Mouse (Mus musculus) gastrocnemius, postnatal 36 days (tissue): ENCODE measurements around the gene D930007J09Rik. TPM values are rescaled to one million over a fixed set of nuclear protein-coding genes. Genes with fewer than 3 reads are reported as not detected.
A peak's percentile ranks its signal among the peaks of the same experiment; 100 is the strongest.

ENCODE experiments used
- DNase-seq, 2 experiments: peaks; one replicate each; pipeline ENCODE4 v3.0.0; 2022
- intact Hi-C: fragments of 180-260 bp; cut with DNase I; formaldehyde crosslinking; loops from one replicate; pipeline ENCODE4 v1.15.1; 2025
- total RNA-seq, 2 experiments: library from RNA; stranded (reverse); gene quantifications; 2 replicates each; pipeline ENCODE4 v1.2.3; 2021

Gene D930007J09Rik
- total RNA-seq, 2 experiments from 2014 or later: not detected

DNA sequence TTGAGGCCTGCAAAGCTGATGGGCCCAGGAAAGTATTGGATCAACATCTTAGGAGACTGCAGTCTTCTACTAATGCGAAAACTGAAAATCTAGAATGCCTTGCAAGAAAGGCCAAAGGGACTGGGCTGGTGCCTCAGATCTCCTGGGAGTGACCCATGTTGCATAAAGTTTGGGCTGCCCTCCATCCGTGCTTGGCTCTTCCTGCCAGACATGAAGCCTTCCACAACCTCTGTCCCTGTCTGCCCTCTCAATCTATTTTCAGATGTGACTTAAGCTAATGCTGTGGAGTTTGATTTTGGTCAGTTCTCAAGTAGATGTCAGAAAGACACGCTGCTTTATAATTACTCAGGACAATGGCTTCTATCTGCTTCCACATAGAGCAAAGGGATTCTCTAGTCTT, 39.5 kb downstream of the D930007J09Rik start:
- intact Hi-C loops: no loop called here
- peak; percentile 43 to 53 for DNase-seq

DNA sequence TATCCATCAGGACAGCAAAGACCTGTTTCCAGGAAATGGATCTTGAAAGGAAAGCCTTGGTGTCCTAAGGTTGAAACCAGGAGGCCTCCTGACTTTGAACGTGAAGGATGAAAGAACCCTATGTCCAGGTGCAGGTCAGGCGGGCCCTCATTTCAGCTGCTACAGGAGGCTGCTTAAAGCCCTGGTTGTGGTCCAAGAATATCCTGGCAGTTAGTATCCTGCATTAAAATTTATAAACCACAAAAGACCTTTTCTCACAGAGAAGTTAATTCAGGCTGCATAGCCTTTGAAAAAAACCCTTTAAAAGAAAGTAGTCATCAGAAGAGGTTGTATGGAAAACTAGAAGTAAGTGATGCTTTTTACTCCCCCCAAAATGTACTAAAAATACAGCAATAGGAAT, 41.9 kb downstream of the D930007J09Rik start:
- no peak for DNase-seq
- intact Hi-C loops: no loop called here

DNA sequence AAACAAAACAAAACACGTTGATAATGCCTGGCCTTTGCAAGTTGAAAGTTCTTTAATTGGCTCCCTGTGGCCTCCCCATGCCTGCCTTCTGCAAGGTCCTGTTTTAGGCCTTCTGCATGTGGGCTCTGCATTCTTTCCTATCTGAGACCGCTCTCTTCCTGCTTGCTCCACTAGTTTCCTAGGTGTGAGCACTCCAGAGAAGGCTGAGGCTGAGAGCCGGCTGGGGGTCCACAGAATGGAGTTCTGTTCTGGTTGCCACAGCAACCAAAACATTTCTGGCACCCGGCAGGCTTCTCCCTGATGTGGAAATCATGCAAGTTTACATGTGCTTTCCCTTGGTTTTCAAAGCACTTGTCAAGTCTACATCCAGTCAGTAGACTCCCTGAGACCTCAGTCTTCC, 43.6 kb downstream of the D930007J09Rik start:
- DNase-seq: no peak
- intact Hi-C loops: no loop called here

Other genes with a start within 250 kb of the D930007J09Rik start
- gene Mylk4, start 18.9 kb downstream of the D930007J09Rik start, total RNA-seq: 1,000 to 10,000 TPM; 1,458 to 1,785 TPM
- 1 to 10 TPM; 5.9 to 7.4 TPM for gene Wrnip1, start 811 bp downstream of the D930007J09Rik start, total RNA-seq
- gene Serpinb1a, start 48.3 kb upstream of the D930007J09Rik start, total RNA-seq: 1 to 10 TPM; 2.6 to 6.0 TPM
- gene Serpinb1c, start 95.4 kb upstream of the D930007J09Rik start, total RNA-seq: 1 to 10 TPM; 1.8 to 2.2 TPM
- 1 to 10 TPM; 2.8 to 3.5 TPM for gene Serpinb6b, start 162.4 kb upstream of the D930007J09Rik start, total RNA-seq
- gene Serpinb9, start 200.4 kb upstream of the D930007J09Rik start, total RNA-seq: 1 to 10 TPM; 1.5 to 1.7 TPM
- gene Serpinb9b, start 224.6 kb upstream of the D930007J09Rik start, total RNA-seq: not detected